Mouse (Mus musculus) embryonic facial prominence, embryonic 12.5 days (tissue): ENCODE data around the gene Prkrip1. TPM values are rescaled to one million over a fixed set of nuclear protein-coding genes. Genes with fewer than 3 reads are reported as not detected.
"Not testable (repeated sequence)": the region's sequence is repeated elsewhere in the genome, so short reads cannot be mapped to it uniquely, and the experiment has no call there.

Experiments used
- ATAC-seq: fragments of 200-750 bp; cut with Nextera tagmentation; 2 replicates; pipeline ENCODE4 v1.8.0; 2017; ENCODE audit not compliant: insufficient number of reproducible peaks, insufficient read depth, low FRiP score, low TSS enrichment
- H3K27ac ChIP-seq: fragments of 300-500 bp; sonication (generic); 2 replicates; pipeline ENCODE4 v1.5.1; 2016; ENCODE audit warnings: mild to moderate bottlenecking
- H3K27me3 ChIP-seq: fragments of 300-500 bp; sonication (generic); 2 replicates; pipeline ENCODE4 v1.6.1; 2016; ENCODE audit warnings: mild to moderate bottlenecking, moderate library complexity
- H3K36me3 ChIP-seq: fragments of 300-500 bp; sonication (generic); 2 replicates; pipeline ENCODE4 v1.6.1; 2016; ENCODE audit warnings: mild to moderate bottlenecking
- H3K4me1 ChIP-seq: fragments of 300-500 bp; sonication (generic); 2 replicates; pipeline ENCODE4 v1.6.1; 2016
- H3K4me2 ChIP-seq: fragments of 300-500 bp; sonication (generic); replicated peaks from 2 replicates; pipeline ENCODE4 v1.6.1; 2016; ENCODE audit warnings: mild to moderate bottlenecking, moderate library complexity
- H3K4me3 ChIP-seq: fragments of 300-500 bp; sonication (generic); 2 replicates; pipeline ENCODE4 v1.5.1; 2016; ENCODE audit warnings: mild to moderate bottlenecking
- H3K9ac ChIP-seq: fragments of 300-500 bp; sonication (generic); 2 replicates; pipeline ENCODE4 v1.6.1; 2016; ENCODE audit warnings: mild to moderate bottlenecking, moderate library complexity
- H3K9me3 ChIP-seq: fragments of 300-500 bp; sonication (generic); 2 replicates; pipeline ENCODE4 v1.6.1; 2016; ENCODE audit warnings: mild to moderate bottlenecking, moderate library complexity
- WGBS: fragments of 180-500 bp; shearing (Covaris S2); methylation state at CpG from one replicate; pipeline ENCODE4 v1.1.7; 2016; 5-methylcytosine and 5-hydroxymethylcytosine counted together
- polyA plus RNA-seq: library from polyadenylated mRNA; unstranded; fragments of >200 nt; fragmentation: Nextera tagmentation; extraction: Ambion mirVana; gene quantifications from 2 replicates; pipeline ENCODE4 v1.2.1, GENCODE M21; 2016

The Prkrip1 gene
- polyA plus RNA-seq, 1 experiment from 2014 or later: 60.2 TPM

DNA sequence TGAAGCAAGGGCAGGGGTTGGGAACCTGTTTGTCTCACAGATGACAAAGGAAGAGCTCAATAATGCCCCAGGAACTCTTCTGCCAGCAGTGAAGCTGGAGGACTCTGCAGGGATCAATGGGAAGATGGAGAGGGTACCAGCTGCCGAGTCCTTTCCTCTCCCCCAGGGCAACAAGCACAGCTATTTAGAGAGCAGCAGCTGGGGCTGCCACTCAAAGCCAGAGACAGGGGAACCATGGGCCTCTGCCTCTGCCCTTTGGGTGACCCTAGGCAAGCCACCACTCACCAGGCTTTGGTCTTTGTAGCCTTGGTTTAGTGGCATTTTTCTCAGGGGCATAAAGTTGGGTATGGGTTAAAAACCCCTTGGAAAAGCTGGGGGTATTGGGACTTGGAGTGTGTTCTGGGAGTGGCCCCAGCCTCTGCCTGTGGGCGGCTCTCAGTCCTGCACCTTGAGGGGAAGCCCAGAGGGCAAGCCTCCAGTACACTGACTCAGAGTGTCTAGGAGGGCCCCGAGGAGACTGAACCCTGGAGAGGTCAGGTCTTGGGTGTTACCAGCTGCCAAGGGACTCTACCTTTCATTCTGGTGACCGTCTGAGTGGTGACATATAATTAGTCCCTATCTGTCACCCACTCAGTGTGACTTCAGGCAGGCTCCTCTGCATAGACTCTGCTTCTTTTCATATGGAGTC is 31.7 kb upstream of the Prkrip1 start:
- Histone ChIP-seq H3K9me3 (no peaks in the 10 kb centered on the region), H3K4me2 (no peak overlapping the region), H3K27me3 (peaks cover 9% of the 10 kb centered on the region; the same call in 1 of the 2 replicates), H3K9ac (no peak overlapping the region), H3K4me1 (no peaks in the 10 kb centered on the region), H3K4me3 (no peak overlapping the region), H3K36me3 (peaks cover 27% of the 10 kb centered on the region), H3K27ac (no peak overlapping the region)
- ATAC-seq: peak; percentile 71; the same call in 1 of the 2 replicates
- 63% methylated on average over 4 of the region's 4 CpGs for WGBS

DNA sequence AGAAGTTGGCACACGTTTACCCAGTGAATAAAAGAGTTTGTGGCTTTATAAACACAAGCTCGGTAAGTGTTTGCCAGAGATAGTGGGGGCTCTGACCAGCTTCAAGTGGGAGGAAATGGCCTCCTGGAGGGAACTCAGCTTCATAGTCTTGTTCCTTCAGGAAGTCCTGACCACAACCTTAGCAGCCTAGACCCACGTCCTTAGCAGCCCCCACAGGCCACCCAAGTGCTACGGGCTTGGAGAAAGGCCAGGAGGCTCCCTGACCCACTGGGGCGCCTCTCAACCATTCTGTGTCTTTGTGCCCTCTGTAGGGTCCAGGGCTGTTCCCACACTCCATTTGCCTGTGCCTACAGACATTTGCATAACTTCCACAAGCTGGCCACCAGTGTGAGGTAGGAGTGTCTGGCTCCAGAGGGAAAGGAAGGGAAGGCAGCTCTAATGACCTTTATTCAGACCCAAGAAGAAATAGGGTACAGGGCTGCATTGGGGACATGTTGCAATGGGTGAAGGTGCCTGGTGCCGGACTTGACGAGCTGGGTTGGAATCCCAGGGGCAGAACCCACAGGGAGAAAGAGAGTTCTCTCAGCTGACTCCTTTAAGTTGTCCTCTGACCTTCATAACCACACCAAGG is 27.6 kb upstream of the Prkrip1 start:
- H3K9me3 ChIP-seq: no peaks in the 10 kb centered on the region
- H3K27me3 ChIP-seq: 0 out of 2 replicates have a peak, but pooled peaks cover 2% of the 10 kb centered on the region
- no peak for ATAC-seq
- peaks cover 46% of the 10 kb centered on the region for H3K36me3 ChIP-seq
- no peak overlapping the region for H3K4me3 ChIP-seq
- H3K27ac ChIP-seq: no peak overlapping the region
- no peak overlapping the region for H3K9ac ChIP-seq
- no peak overlapping the region for H3K4me2 ChIP-seq
- WGBS: 86% methylated on average over 7 of the region's 7 CpGs
- no peaks in the 10 kb centered on the region for H3K4me1 ChIP-seq

DNA sequence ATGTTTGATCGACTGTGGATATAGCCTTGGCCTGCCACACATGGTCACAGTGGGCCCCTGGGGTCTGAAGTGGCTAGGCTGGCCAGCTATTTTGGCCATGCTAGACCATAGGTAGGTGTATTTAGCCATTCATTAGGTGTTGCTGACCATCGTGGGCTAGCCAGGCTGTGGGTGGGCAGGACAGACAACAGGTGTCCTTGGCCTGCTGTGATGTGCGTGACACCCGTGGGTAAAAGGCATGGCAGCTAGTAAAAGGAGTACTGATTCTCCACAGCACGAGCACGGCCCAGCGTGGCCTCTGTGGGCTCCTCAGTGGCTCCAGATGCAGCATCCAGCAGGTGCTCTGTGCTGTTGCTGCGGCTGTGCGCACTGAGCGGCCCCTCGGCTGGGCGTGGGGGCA is 19.8 kb upstream of the Prkrip1 start:
- H3K9me3 ChIP-seq: 0 out of 2 replicates have a peak, but pooled peaks cover 6% of the 10 kb centered on the region
- H3K36me3 ChIP-seq: peaks cover 24% of the 10 kb centered on the region
- 83% methylated on average over 12 of the region's 12 CpGs for WGBS
- ATAC-seq: no peak
- H3K9ac ChIP-seq: no peak overlapping the region
- H3K4me1 ChIP-seq: no peaks in the 10 kb centered on the region
- no peak overlapping the region for H3K4me2 ChIP-seq
- H3K27me3 ChIP-seq: no peaks in the 10 kb centered on the region
- H3K4me3 ChIP-seq: no peak overlapping the region
- H3K27ac ChIP-seq: no peak overlapping the region

DNA sequence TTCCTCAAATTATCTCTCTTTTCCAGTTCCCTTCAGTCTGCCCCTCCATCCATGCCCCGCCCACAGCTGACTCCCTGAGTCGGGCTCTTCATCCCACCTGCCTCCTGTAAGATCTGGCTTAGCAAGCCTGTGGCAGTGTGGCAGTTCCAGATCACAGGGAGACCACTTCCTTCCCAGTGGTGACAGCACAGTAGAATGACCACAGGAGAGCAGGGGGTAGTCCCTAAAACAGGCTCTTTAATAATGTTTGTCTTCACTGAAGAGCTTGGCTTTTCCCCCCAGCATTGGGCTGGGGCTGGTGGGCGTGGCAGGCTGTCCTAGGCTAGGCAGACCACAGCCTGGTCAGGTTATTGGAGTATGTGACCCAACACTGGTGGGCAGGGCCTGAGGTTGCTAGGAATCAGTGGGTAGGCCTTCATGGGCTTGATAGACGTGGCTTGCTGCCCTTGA is 19.2 kb upstream of the Prkrip1 start:
- Histone ChIP-seq H3K4me3 (no peak overlapping the region), H3K9me3 (0 out of 2 replicates have a peak, but pooled peaks cover 6% of the 10 kb centered on the region), H3K27me3 (no peaks in the 10 kb centered on the region), H3K27ac (no peak overlapping the region), H3K4me2 (no peak overlapping the region), H3K36me3 (peaks cover 22% of the 10 kb centered on the region), H3K9ac (no peak overlapping the region), H3K4me1 (no peaks in the 10 kb centered on the region)
- ATAC-seq: no peak
- WGBS: 64% methylated on average over 4 of the region's 4 CpGs

DNA sequence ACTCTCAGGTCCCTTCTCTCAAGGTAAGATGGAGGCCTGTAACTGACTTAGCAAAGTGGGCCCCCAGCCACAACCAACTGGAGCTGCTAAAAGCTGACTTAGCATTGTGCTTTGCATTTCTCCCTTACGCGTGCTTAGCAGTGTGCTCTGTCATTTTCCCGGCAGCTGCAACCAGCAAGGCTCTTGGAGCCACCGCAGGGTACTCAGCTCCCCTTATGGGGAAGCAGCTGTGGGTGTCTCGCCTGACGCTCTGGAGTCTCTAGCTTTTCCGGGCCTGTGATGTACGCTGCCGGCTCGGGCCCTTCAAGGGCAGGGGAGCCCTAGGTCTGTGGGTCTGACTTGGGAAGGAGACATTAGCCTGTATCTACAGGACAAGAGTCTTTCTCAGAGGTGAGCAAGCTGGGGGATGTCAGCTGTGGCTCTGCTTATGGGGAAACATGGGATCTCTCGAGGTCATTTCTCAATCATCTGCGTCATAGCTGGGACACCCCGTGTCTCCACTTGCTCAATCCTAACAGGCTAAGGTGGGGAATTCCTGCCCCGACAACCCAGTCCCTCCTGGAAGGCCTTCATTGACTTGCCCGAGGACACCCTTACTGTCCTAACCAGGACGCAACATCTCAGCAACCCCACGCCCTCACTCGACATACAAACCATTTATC is 18.4 kb upstream of the Prkrip1 start:
- Histone ChIP-seq H3K27me3 (no peaks in the 10 kb centered on the region), H3K9ac (no peak overlapping the region), H3K9me3 (0 out of 2 replicates have a peak, but pooled peaks cover 6% of the 10 kb centered on the region), H3K27ac (no peak overlapping the region), H3K36me3 (peaks cover 22% of the 10 kb centered on the region), H3K4me3 (no peak overlapping the region), H3K4me1 (no peaks in the 10 kb centered on the region), H3K4me2 (no peak overlapping the region)
- ATAC-seq: no peak
- WGBS: 84% methylated on average over 18 of the region's 18 CpGs

DNA sequence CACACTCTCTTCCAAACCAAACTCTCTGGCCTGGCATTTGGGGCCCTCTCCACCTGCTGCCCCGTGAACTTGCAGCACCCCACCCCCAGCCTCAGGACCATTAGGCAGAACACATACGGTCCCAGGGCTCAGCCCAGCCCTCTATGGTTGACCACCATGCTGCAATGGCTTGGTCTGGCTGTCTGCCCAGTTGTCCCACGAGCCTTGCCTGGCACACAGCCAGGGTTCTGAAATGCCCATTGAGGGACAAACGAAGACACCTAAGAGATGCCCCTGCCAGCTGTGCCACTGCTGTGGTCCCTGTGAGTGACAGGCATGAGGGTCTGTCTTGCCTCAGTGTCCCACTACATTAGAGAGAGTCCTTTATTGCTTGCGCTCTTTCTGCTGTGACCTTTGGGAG is 17.2 kb upstream of the Prkrip1 start:
- peaks cover 13% of the 10 kb centered on the region for H3K36me3 ChIP-seq
- H3K4me1 ChIP-seq: no peaks in the 10 kb centered on the region
- no peak overlapping the region for H3K27ac ChIP-seq
- H3K9ac ChIP-seq: no peak overlapping the region
- H3K27me3 ChIP-seq: no peaks in the 10 kb centered on the region
- no peak overlapping the region for H3K4me2 ChIP-seq
- no peak for ATAC-seq
- H3K9me3 ChIP-seq: 0 out of 2 replicates have a peak, but pooled peaks cover 6% of the 10 kb centered on the region
- WGBS: 89% methylated on average over 5 of the region's 5 CpGs
- no peak overlapping the region for H3K4me3 ChIP-seq

DNA sequence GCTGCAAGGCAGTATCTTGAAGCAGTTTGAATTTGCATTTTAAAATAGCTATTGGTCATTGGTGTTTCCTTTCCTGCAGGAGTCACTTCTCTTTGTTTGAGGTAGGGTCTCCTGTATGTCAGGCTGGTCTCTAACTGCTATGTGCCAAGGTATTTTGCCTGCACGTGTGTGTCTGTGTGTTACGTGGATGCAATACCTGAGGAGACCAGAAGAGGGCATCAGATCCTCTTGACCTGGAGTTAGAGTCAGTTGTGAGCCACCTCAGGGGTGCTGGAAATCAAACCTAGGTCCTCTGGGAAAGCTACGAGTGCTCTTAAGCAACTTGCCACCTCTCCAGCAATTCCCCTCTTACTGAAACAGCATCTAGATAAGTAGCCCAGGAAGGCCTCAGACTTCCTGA is 16.4 kb upstream of the Prkrip1 start:
- Histone ChIP-seq H3K4me1 (no peaks in the 10 kb centered on the region), H3K27ac (no peak overlapping the region), H3K27me3 (no peaks in the 10 kb centered on the region), H3K9me3 (0 out of 2 replicates have a peak, but pooled peaks cover 6% of the 10 kb centered on the region), H3K9ac (no peak overlapping the region), H3K4me2 (no peak overlapping the region), H3K4me3 (no peak overlapping the region), H3K36me3 (peaks cover 10% of the 10 kb centered on the region)
- no peak for ATAC-seq
- WGBS: 91% methylated on average over 3 of the region's 3 CpGs

DNA sequence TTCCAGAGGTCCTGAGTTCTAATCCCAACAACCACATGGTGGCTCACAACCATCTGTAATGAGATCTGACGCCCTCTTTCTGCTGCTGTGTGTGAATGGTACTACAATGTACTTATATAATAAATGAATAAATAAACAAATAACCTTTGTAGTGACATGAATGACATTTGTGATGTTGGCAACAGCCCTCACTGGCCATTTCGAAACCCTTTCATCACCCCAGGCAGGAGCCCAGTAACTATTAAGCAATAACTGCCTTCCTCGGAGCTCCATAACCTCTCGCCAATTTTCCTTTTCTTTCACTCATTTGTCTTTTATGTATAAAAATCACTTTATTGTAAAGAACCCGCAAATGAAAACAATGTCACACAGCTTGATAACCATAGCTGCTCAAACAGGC is 15.0 kb upstream of the Prkrip1 start:
- peaks cover 3% of the 10 kb centered on the region for H3K36me3 ChIP-seq
- H3K4me3 ChIP-seq: no peak overlapping the region
- H3K27ac ChIP-seq: no peak overlapping the region
- WGBS: 81% methylated on average over 5 of the region's 5 CpGs
- no peaks in the 10 kb centered on the region for H3K4me1 ChIP-seq
- H3K4me2 ChIP-seq: no peak overlapping the region
- H3K27me3 ChIP-seq: no peaks in the 10 kb centered on the region
- ATAC-seq: no peak
- H3K9me3 ChIP-seq: 0 out of 2 replicates have a peak, but pooled peaks cover 6% of the 10 kb centered on the region
- H3K9ac ChIP-seq: no peak overlapping the region

DNA sequence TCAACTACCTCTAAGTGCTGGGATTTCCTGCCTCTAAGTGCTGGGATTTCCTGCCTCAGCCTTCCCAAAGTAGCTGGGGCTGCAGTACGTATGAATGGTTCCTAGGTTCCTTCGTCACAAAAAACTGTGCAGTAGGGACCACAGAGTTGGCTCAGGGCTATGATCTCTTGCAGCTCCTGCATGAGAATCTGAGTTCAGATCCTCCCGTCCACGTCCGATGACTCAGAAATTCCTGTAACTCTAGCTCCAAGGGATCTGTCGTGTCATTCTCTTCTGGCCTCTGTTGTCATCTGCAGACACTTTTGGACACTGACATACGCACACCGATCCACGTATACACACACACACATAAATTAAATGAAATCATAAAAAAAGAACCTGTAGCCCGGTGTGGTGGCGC is 14.0 kb upstream of the Prkrip1 start:
- 88% methylated on average over 11 of the region's 11 CpGs for WGBS
- Histone ChIP-seq H3K27ac (no peak overlapping the region), H3K4me2 (no peak overlapping the region), H3K9me3 (0 out of 2 replicates have a peak, but pooled peaks cover 6% of the 10 kb centered on the region), H3K36me3 (no peaks in the 10 kb centered on the region), H3K9ac (no peak overlapping the region), H3K4me1 (no peaks in the 10 kb centered on the region), H3K27me3 (no peaks in the 10 kb centered on the region), H3K4me3 (no peak overlapping the region)
- no peak for ATAC-seq

DNA sequence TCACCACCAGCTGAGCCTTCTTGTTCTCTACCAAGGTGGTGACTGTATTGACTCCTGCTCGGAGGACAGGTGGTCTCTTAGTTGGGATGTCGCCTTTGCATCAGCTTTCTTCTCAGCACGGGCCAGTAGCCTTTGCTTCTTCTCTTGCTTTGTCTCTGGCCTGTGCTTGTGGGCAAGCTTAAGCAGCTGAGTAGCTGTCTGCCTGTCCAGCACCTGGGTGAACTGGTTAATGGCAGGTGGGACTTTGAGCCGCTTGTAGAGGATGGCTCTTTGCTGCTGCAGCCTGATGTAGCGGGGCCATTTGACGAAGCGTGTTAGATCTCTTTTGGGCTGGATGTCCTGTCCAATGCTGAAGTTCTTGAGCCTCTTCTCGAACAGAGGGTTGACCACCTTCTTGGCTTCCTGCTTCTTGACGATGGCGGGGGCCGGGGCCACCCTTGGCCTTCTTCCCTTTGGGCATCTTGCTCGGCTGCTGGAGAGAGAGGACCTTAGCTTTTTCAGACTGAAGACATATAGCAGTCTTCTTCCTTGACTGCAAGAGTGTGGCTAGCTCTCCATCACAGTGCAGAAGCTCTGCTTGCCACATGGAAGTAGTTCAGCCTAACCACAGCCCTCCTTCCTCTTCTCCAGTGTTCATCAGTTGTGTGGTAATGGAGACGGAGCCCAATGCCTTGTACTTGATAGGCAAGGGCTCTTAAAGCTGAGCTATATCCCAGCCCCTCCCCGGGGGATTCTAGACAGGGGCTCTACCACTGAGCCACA is 12.8 kb upstream of the Prkrip1 start:
- H3K9me3 ChIP-seq, H3K4me3 ChIP-seq, H3K27me3 ChIP-seq, H3K4me1 ChIP-seq, H3K9ac ChIP-seq, H3K36me3 ChIP-seq, H3K27ac ChIP-seq, H3K4me2 ChIP-seq, ATAC-seq: not testable (repeated sequence)
- WGBS: 87% methylated on average over 14 of the region's 14 CpGs

DNA sequence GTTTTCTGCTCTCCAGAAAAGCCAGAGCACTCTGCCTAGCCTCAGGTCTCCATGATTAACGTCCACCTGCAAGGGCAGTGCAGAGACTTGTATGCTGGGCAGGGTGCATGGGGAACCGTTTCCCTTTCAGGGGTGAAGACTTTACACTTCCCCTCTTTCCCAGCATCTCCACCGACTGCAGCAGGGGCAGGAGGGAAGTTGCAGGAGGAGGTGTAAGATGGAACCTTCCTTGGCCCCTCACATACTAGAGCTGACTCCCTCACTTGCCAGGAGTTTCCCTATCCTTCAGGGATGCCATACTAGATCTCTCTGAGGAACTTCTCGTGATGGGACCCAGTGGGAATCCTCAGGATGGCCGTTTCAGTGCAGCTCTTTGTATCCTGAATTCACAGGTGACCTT is 11.8 kb upstream of the Prkrip1 start:
- Histone ChIP-seq H3K9me3 (0 out of 2 replicates have a peak, but pooled peaks cover 4% of the 10 kb centered on the region), H3K36me3 (no peaks in the 10 kb centered on the region), H3K4me1 (no peaks in the 10 kb centered on the region), H3K4me3 (no peak overlapping the region), H3K27me3 (no peaks in the 10 kb centered on the region), H3K9ac (no peak overlapping the region), H3K4me2 (no peak overlapping the region), H3K27ac (no peak overlapping the region)
- no peak for ATAC-seq
- WGBS: 83% methylated on average over 5 of the region's 5 CpGs
